Mouse (Mus musculus): ENCODE measurements around the gene Zfp131.

DNA sequence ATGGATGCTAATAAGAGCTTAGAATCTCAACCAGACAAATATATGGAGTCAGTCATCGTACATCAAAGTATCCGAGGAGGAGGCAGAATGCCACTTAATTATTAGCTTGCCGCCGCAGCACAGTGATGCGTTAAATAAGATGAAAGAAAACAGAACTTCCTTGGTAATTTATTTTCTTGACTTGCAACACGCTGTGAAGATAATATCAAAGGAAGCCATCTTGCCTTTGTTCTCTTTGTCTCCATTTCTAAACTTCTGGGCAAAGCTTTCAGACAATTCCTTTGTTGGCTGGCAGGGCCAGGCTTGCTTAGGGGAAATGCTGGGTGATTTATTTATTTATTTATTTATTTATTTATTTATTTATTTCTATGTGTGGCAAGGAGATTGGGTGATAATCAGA is 59.2 kb downstream of the Zfp131 start:
- TF ChIP-seq GATA1 (IDR thresholded peaks at IDR 0.05; ENCODE audit: borderline replicate concordance, low read length) (no peak), FLI1 (IDR thresholded peaks at IDR 0.05; ENCODE audit: low read length) (no peak)

Measured in megakaryocyte, embryonic 14.5 days (primary cell).